Mouse (Mus musculus): ENCODE measurements around the gene Slc7a14.

GRCm38 (mm10) chr3:31260329-31260963 is 49.7 kb downstream of the Slc7a14 start:
- no peak for TF ChIP-seq MAX (IDR thresholded peaks at IDR 0.05)
- no peak for TF ChIP-seq CTCF (IDR thresholded peaks at IDR 0.05; ENCODE audit: control insufficient read depth, insufficient read depth, insufficient read length)
- TF ChIP-seq CEBPB (IDR thresholded peaks at IDR 0.05; ENCODE audit: low read depth) = no peak
